Mouse (Mus musculus): ENCODE measurements around the gene Plk4. TPM values are rescaled to one million over a fixed set of nuclear protein-coding genes. Genes with fewer than 3 reads are reported as not detected.
"Not testable (repeated sequence)": the region's sequence is repeated elsewhere in the genome, so short reads cannot be mapped to it uniquely, and the experiment has no call there.

Gene Plk4
- 1 to 10 TPM in 1 of 2 experiments, under 1 TPM in 1; 0.66 to 1.7 TPM for total RNA-seq (2021)
- long read RNA-seq, experiment 1, partial matches to known transcripts: 0 of 5 reads
- long read RNA-seq, experiment 1, other reads (novel, unspliced or antisense): 2 of 5 reads
- long read RNA-seq, experiment 2: 0 reads

DNA sequence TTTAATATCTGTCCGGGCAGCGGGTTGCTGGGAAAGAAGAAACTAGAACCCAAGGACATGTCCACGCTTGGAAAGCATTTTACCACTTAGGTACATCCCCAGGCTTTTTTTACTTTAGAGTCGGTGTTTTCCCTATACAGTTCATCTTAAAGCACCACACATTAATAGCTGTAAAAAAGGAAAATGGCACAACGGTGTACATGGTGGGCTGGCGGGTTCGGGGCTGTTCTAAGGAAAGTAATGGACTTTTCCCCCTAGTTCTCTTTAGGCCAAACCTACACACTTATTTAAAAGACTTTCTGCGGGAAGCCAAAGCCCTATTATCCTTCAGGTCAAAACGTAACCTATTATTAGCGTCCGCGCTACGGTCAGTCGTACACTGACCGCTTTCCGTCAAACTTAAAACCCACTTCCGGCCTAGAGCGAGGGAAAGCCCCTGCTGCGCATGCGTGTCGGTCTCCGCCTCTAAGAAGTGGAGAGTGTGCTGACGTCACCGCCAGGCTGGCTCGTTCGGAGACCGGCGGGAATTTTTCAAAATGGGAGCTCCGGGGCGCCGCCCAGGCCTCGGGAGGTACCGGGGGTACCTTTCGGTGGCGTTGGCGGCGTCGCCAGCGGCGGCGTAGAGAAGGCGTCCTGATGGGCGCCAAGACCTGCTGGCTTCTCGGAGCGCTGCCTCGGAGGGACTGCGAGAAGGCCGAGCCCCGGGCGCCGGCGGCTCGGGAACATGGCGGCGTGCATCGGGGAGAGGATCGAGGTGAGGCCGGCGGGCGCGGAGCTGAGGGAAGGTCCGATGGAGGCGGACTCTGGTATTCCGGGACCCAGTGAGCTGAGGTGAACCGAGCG is at the start of gene Plk4:
Gene Plk4 (plus strand): TSS at position 490 of the 843 bp plus-strand sequence.
- peak within 1 kb of the TSS; percentile 95 for H3K4me3 ChIP-seq
- DNase-seq: peak; percentile 98
- intact Hi-C loops (cut with DNase I): loop anchor here (2.0 to 5.0 kb wide), 2 partner anchors 47 to 52 kb away; partner anchors contain the start of genes Abhd18 and Mfsd8
- no peak for TF ChIP-seq CTCF (IDR thresholded peaks at IDR 0.05)
- H3K27ac ChIP-seq: peak within 1 kb of the TSS; percentile 89

DNA sequence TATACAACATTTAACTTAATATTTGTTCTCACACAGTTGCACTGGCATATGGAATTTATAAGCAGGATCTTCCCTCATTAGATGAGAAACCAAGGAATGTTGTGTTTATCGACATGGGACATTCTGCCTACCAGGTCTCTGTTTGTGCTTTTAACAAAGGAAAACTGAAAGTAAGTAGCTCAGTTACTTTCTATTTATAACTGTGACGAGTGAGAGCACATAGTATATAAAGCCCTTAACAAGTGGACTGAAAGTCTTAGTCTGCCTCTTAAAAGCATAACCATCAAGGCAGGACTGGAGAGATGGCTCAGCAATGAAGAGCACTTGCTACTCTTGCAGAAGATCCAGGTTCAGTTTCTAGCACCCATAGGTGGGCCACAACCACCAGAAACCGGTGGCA is 39.1 kb upstream of the Plk4 start:
- intact Hi-C loops (cut with DNase I): no loop called here
- H3K4me3 ChIP-seq: no peak overlapping the region
- H3K27ac ChIP-seq: no peak overlapping the region
- DNase-seq: no peak
- TF ChIP-seq CTCF (IDR thresholded peaks at IDR 0.05): no peak

DNA sequence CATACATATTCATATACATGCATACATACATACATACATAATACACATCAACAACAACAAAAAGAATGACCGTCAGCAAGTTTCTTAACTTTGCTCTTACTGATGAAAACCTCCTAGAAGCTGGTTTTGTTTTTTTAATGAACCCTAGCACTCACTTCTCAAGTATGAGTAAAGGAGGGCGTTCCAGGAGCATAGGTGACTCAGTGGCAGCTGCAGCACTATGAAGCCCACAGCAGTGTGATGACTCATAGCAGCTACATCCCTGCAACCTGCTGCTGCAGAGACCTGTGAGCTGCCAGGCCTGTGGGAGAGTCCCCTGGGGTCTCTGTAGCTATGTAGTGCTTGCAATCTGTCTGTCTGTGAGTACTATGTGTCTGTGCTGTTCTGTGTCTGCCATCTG is 38.5 kb upstream of the Plk4 start:
- TF ChIP-seq CTCF (IDR thresholded peaks at IDR 0.05): no peak
- Histone ChIP-seq H3K27ac (no peak overlapping the region), H3K4me3 (no peak overlapping the region)
- no peak for DNase-seq
- intact Hi-C loops (cut with DNase I): no loop called here

DNA sequence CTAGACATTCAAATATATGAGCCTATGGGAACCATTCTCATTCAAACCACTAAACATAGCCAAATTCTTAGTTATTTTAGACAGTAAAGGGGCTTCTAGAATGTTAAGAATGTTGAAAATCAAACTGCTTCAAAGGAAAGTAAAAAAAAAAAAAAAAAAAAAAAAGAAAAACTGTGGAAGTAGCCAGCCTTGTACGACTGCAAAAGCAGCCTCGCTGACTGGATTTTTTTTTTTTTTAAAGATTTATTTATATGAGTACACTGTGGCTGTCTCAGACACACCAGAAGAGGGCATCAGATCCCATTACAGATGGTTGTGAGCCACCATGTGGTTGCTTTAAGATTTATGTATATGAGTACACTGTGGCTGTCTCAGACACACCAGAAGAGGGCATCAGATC is 6.0 kb upstream of the Plk4 start:
- intact Hi-C loops (cut with DNase I): no loop called here
- Histone ChIP-seq H3K27ac (no peak overlapping the region), H3K4me3 (no peak overlapping the region)
- DNase-seq: no peak
- TF ChIP-seq CTCF (IDR thresholded peaks at IDR 0.05): no peak

DNA sequence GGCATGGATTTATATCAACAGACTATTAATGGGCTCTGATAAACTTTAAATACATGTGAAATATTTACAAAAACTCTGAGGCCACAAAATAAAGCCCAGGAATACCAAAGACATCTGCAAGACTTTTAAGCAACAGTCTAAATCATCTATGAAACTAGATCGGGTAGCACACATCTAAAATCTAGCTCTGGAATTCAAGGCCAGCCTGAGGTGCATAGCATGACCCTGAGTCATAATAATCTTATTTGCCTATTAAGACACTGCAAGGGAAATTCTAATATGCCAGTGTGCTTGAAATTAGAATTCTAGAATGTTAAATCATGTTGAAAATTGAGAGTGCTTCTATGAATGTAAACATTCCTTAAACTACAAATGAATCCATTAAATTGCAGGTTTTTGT is 1.8 kb upstream of the Plk4 start:
- H3K27ac ChIP-seq: no peak overlapping the region
- DNase-seq: no peak
- intact Hi-C loops (cut with DNase I): no loop called here

DNA sequence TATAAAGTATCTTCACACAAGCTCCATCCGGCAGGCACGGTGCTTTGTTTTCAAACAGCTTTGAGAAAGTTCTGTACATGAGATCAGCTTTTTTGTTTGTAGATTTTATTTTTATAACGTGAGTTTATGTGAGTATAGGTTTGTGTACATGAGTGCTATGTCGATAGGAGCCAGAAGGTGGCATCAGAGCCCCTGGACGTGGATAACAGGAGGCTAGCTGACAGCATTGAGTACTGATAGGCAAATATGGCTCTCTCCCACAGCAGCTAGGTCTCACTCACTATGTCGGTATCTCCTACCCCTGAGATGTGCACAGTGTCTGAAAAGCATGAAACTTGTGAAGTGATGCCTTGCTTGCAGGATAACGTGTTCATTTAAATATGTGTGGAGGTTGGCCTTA is 1.3 kb upstream of the Plk4 start:
- TF ChIP-seq CTCF (IDR thresholded peaks at IDR 0.05): peak; percentile 51
- intact Hi-C loops (cut with DNase I): no loop called here
- peak; percentile 23 for DNase-seq
- no peak overlapping the region for H3K27ac ChIP-seq
- H3K4me3 ChIP-seq: no peak overlapping the region

More for the DNA sequence above, 1.8 kb upstream of the Plk4 start:
- no peak overlapping the region for H3K4me3 ChIP-seq
- no peak for TF ChIP-seq CTCF (IDR thresholded peaks at IDR 0.05)

DNA sequence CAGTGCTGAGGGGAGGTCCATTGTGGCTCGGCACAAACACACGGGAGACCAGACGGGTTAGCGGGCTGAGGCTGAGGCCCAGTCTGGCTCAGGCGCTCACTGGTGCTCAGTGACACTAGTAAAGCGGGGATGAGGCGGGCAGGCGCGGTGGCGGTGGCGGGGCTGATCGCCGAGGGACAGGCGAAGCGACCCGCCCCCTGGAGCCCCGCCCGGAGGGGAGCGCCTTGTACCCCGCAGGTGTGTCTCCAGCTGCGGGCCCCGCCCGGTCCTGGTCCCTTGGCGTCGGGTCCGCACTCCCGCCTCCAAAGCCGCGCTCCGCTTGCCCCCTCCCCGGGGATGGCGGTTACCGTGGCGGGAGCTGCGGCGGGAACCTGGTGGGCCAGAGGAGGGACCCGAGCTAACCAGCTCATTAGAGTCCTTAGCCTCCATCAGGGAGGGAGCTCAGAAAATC is 579 bp downstream of the Plk4 start:
- no peak for TF ChIP-seq CTCF (IDR thresholded peaks at IDR 0.05)
- DNase-seq: peak; percentile 56
- intact Hi-C loops (cut with DNase I): loop anchor here (2.0 to 5.0 kb wide), 2 partner anchors 46 to 53 kb away; partner anchors contain the start of genes Abhd18 and Mfsd8
- Histone ChIP-seq H3K27ac (peak overlapping the region; percentile 89), H3K4me3 (peak overlapping the region; percentile 95)

DNA sequence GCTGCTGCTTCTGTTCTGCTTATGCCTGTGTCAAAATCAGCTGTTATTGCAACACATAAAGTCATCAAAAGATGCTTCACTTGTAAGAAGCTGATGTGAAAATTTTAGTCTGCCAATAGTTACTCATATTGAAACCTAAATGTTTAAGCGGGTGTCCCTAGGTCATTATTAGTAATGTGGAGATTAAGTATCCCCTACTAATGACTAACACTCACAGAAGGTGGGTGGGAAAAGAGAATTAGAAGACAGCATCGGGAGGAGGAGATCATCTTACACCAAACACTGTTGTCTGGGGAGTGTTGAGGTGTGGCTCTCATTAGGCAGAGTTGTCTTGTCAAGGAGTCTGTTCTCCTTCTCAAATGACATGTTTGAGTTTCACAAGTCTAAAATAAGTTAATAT is 7.1 kb downstream of the Plk4 start:
- no peak overlapping the region for H3K27ac ChIP-seq

DNA sequence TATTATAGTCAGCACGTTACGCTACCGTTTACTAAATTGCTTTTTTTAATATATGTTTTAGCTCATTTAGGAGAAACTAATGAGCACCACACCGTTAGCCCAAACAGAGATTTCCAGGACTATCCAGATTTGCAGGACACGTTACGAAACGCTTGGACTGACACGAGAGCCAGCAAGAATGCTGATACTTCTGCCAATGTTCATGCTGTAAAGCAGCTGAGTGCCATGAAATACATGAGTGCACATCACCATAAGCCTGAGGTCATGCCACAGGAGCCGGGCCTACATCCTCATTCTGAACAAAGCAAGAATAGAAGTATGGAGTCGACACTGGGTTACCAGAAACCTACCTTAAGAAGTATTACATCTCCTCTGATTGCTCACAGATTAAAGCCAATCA is 8.9 kb downstream of the Plk4 start:
- H3K4me3 ChIP-seq: no peak overlapping the region
- no peak for TF ChIP-seq CTCF (IDR thresholded peaks at IDR 0.05)
- intact Hi-C loops (cut with DNase I): no loop called here
- DNase-seq: no peak
- no peak overlapping the region for H3K27ac ChIP-seq

More for the DNA sequence above, 7.1 kb downstream of the Plk4 start:
- no peak for DNase-seq
- TF ChIP-seq CTCF (IDR thresholded peaks at IDR 0.05): no peak
- H3K4me3 ChIP-seq: no peak overlapping the region
- intact Hi-C loops (cut with DNase I): no loop called here

DNA sequence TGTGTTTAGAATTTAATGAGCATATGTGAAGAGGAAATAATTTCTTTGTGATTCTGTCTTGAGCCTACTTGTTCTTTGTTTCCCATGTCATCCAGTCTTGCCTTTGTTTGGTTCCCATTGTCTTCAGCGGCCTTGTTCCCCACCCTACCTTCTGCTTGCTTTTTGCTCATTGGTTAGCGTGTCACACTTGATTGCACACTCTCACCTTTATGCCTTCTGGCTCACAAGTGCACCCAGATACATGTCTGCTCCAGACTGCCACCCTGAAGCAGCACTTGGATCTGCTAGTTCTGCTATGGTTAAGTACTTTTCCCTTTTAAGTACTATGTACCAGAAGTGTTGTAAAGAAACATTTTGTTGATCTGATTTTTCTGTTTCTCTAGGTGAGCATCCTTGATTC is 10.1 kb downstream of the Plk4 start:
- intact Hi-C loops (cut with DNase I): no loop called here
- no peak for DNase-seq
- no peak overlapping the region for H3K27ac ChIP-seq
- TF ChIP-seq CTCF (IDR thresholded peaks at IDR 0.05): no peak
- no peak overlapping the region for H3K4me3 ChIP-seq

DNA sequence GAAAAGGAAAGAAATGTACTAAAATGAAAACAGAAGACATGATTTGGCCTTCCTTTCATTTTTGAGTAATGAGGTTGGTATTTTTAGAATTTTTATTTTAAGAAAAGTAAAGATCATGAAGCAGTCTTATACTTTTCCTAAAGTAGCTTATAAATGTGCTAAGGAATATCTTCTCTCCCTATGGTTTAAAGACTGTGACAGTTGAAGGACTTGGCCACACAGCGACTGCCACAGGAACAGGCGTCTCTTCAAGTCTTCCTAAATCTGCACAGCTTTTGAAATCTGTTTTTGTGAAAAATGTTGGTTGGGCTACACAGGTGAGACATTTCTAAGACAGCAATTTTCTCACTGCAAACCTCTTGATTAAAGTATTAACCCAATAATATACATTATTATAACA is 13.5 kb downstream of the Plk4 start:
- no peak for DNase-seq
- no peak for TF ChIP-seq CTCF (IDR thresholded peaks at IDR 0.05)
- Histone ChIP-seq H3K27ac (no peak overlapping the region), H3K4me3 (no peak overlapping the region)
- intact Hi-C loops (cut with DNase I): no loop called here

DNA sequence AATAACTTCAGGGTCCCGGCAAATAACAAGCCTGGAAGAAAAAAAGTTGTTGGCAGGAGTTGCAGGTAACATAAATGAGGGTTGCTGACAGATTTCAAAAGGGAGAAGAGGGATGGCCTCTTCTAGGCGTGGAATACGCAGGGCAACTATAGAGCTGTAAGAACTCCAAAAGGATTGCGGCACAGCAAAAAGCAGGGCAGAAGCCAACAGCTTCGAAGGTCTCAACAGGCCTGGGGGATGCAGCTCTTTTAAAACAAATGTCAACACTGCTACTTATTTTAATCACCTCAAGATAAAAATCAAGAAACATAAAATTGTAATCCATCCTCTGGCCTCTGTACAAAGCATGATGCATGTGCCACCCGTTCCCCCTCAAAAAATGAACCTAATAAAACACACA is 45.7 kb downstream of the Plk4 start:
- H3K4me3 ChIP-seq: peak overlapping the region; percentile 80
- H3K27ac ChIP-seq: peak overlapping the region; percentile 89
- intact Hi-C loops (cut with DNase I); DNase-seq: not testable (repeated sequence)

DNA sequence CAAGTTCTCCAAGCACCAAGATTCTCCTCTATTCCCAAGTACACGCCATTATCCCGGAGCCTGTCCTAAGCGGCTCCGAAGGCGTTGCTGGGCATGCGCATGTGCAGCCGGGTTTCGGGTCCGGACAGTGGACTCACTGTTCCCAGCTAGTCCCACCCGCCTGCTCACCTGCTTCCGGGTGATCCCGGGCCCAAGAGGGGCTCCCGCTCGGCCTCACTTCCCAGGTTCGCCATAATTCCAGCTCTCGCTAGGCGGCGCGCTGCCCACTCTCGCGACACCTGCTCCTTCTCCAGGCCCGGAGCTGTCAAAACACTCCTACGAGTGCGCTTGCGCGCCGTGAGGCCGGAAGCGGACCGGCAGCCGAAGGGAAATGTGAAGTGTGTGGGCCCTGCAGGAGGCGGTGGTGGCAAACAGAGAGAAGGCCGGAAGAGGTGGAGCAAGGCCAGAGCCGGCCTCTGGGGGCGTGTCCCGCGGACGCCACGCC is 46.7 kb downstream of the Plk4 start, which contains the start of gene Mfsd8:
Gene Mfsd8 (minus strand): TSS at position 414 of the 484 bp plus-strand sequence.
- peak; percentile 97 for DNase-seq
- H3K4me3 ChIP-seq: peak within 1 kb of the TSS; percentile 80
- TF ChIP-seq CTCF (IDR thresholded peaks at IDR 0.05): peak; percentile 62
- peak within 1 kb of the TSS; percentile 89 for H3K27ac ChIP-seq
- intact Hi-C loops (cut with DNase I): loop anchor here (2.0 kb wide), 1 partner anchor 46 kb away; the partner anchor contains the start of gene Plk4

DNA sequence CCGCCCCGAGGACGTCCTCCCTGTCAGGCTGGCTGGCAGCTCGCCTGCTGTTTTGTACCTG is 47.0 kb downstream of the Plk4 start, which contains the start of gene Abhd18:
Gene Abhd18 (plus strand): TSS at position 14 of the 61 bp plus-strand sequence.
- intact Hi-C loops (cut with DNase I): loop anchor here (2.0 kb wide), 1 partner anchor 46 kb away; the partner anchor contains the start of gene Plk4
- Histone ChIP-seq H3K4me3 (peak within 1 kb of the TSS; percentile 80), H3K27ac (peak within 1 kb of the TSS; percentile 89)
- DNase-seq: not testable (repeated sequence)
